Comparison of ENCODE assay signal across 8 mouse cellular contexts in the genomic region with DNA sequence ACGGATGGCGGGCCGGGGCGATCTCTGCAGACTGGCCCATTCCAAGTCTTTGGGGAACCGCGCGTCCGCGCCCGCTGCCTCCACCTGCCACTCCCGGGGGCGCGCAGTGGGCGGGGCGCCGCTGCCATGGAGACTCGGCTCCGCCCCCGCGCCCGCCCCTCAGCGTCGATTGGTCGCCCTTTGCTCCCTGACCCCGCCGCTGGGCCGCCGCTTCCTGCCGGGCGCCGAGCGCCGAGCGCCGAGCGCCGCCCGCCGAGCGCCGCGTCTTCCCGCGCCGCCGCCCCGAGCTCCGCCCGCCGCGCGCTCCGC. TPM values are rescaled to one million over a fixed set of nuclear protein-coding genes. Genes with fewer than 3 reads are reported as not detected.
DNase-seq lines count a peak whose midpoint lies in the region; ATAC-seq and TF ChIP-seq lines count a peak whose summit lies in the region.

A gene (plus strand): TSS at position 216 of the 309 bp plus-strand sequence.

- DNase-seq in ZHBTc4 (ENCODE audit: low read depth, low spot score): peak; percentile 93
- peak; percentile 87 to 95 for DNase-seq in cerebellum, postnatal 36 days
- DNase-seq in gastrocnemius, adult 8-10 months (ENCODE audit: low spot score in 2 of 2): peak; percentile 80 to 87
- DNase-seq in hindbrain, postnatal 0 days (ENCODE audit: low spot score): peak; percentile 94
- DNase-seq in left cerebral cortex, adult 2 months (ENCODE audit: extremely low spot score in 1 of 2, low spot score in 2 of 2): peak; percentile 94
- peak; percentile 95 for DNase-seq in right cerebral cortex, adult 18-20 months
- no peak for DNase-seq in urinary bladder, adult 2 months (ENCODE audit: low spot score)

- H3K4me1 ChIP-seq in hindbrain, postnatal 0 days (ENCODE audit: insufficient read depth, low read length): peaks cover 11% of the 10 kb centered on the region

- no peaks in the 10 kb centered on the region for H3K9me3 ChIP-seq in hindbrain, postnatal 0 days (ENCODE audit: low read length)

- no peaks in the 10 kb centered on the region for H3K36me3 ChIP-seq in hindbrain, postnatal 0 days (ENCODE audit: insufficient read depth, low read length)
- H3K36me3 ChIP-seq in macrophage (ENCODE audit: inconsistent target): no peaks in the 10 kb centered on the region

- peaks cover 44% of the 10 kb centered on the region for H3K79me2 ChIP-seq in macrophage (ENCODE audit: inconsistent target)

- H3K27me3 ChIP-seq in hindbrain, postnatal 0 days (ENCODE audit: insufficient read depth, low read length): no peaks in the 10 kb centered on the region

- peak within 1 kb of the TSS; percentile 82 for H3K27ac ChIP-seq in hindbrain, postnatal 0 days
- peak within 1 kb of the TSS; percentile 84 for H3K27ac ChIP-seq in left cerebral cortex, adult 2 months
- peak within 1 kb of the TSS; percentile 75 for H3K27ac ChIP-seq in macrophage

- peak within 1 kb of the TSS; percentile 85 for H3K9ac ChIP-seq in hindbrain, postnatal 0 days (replicated peaks; ENCODE audit: low read length)

- no peak for TF ChIP-seq CTCF in hindbrain, postnatal 0 days (IDR thresholded peaks at IDR 0.05; ENCODE audit: low read depth)
- no peak for TF ChIP-seq CTCF in left cerebral cortex, adult 2 months (IDR thresholded peaks at IDR 0.05)

- H3K4me2 ChIP-seq in hindbrain, postnatal 0 days (ENCODE audit: low read depth, low read length): peak within 1 kb of the TSS; percentile 72

- WGBS in hindbrain, postnatal 0 days: 8% methylated on average over 37 of the region's 53 CpGs
- 2% methylated on average over 21 of the region's 53 CpGs for WGBS in macrophage (ENCODE audit: missing documents)

- peak within 1 kb of the TSS; percentile 89 for H3K4me3 ChIP-seq in hindbrain, postnatal 0 days (ENCODE audit: low read length)
- peak within 1 kb of the TSS; percentile 77 for H3K4me3 ChIP-seq in left cerebral cortex, adult 2 months
- H3K4me3 ChIP-seq in macrophage (ENCODE audit: inconsistent target): peak within 1 kb of the TSS; percentile 66

- intact Hi-C loops in left cerebral cortex, adult 2 months (cut with DNase I): loop anchor here (5.0 kb wide), 2 partner anchors 91 to 154 kb away; no protein-coding TSS in a partner anchor

- peak; percentile 90 for ATAC-seq in hindbrain, postnatal 0 days

RNA-seq across cellular contexts. Expression of the gene that starts here (rescaled TPM):
- 10 to 100 TPM; 43.1 to 54.1 (median 49.5) TPM for total RNA-seq in gastrocnemius, adult 8-10 months (2022)
- 36.5 and 77.6 TPM in 2 replicates for total RNA-seq in hindbrain, postnatal 0 days (2014; rRNA removed)
- 53.3 and 54.9 TPM in 2 replicates for polyA plus RNA-seq in hindbrain, postnatal 0 days (2015; fragmentation: Nextera tagmentation; extraction: Ambion mirVana)
- total RNA-seq in left cerebral cortex, adult 2 months (2021): 10 to 100 TPM; 53.0 to 58.8 TPM
- 10 to 100 TPM in 24 of 26 experiments, 1 to 10 TPM in 2; 4.9 to 60.2 (median 43.4) TPM for total RNA-seq in macrophage (2018; cell fraction: chromatin; rRNA removed)
- 10 to 100 TPM; 21.6 to 67.0 (median 54.9) TPM for total RNA-seq in macrophage (2018; cell fraction: cytosol; rRNA removed)
- 100 to 1,000 TPM in 1 of 26 experiments, 10 to 100 TPM in 25; 18.9 to 105 (median 49.4) TPM for total RNA-seq in macrophage (2018; cell fraction: nucleus; rRNA removed)
- polyA plus RNA-seq in macrophage (2018): 17.5 to 77.0 TPM (median 62.9 TPM) in 3 replicates
- 57.3 and 74.4 TPM in 2 replicates for polyA plus RNA-seq in urinary bladder, adult 2 months (2012; rRNA removed)
